Mouse (Mus musculus) G1E (cell line): Measurements from ENCODE around the gene Prn.

Experiments
- CTCF ChIP-seq: IDR thresholded peaks from 2 replicates; pipeline ENCODE4 v1.5.1; 2012; ENCODE audit warnings: low read depth, low read length, inconsistent platforms, mixed read lengths
- GATA1 ChIP-seq: IDR thresholded peaks from 2 replicates; pipeline ENCODE4 v1.6.1; 2012; ENCODE audit warnings: borderline replicate concordance, low read length, inconsistent platforms, mixed read lengths
- POLR2AphosphoS5 ChIP-seq: IDR thresholded peaks from 2 replicates; pipeline ENCODE4 v1.6.1; 2012; ENCODE audit warnings: low read depth, low read length, inconsistent platforms; ENCODE audit not compliant: insufficient replicate concordance

DNA sequence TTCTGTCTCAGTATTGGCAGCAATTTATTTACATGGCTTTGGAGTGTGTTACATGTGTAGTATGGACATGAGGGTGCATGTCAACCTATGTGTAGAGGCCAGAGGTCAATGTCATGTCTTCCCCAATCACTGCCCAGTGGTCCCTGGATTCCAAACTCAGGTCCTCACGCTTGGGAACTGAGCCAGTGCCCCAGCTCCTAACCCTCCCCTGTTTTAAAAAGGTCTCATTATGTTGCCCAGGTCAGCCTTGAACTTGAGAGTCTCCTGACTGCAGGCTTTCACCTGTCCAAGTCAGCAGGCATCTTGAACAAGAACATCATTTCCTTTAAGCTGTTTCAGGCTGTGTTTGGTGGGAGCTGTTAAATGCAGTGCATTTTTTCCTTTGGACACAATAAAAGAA is 851 bp upstream of the Prn start:
- TF ChIP-seq CTCF = no peak
- no peak for TF ChIP-seq GATA1
- no peak for TF ChIP-seq POLR2AphosphoS5
